Mouse (Mus musculus) kidney, postnatal 0 days (tissue): ENCODE data around the gene Shisal1. TPM values are rescaled to one million over a fixed set of nuclear protein-coding genes. Genes with fewer than 3 reads are reported as not detected.

Experiments
- ATAC-seq: fragments of 200-750 bp; cut with Nextera tagmentation; replicated peaks from 2 replicates; pipeline ENCODE4 v1.8.0; 2017; ENCODE audit warnings: low read depth, moderate number of reproducible peaks, moderate TSS enrichment, moderate library complexity; ENCODE audit not compliant: low FRiP score
- DNase-seq: peaks from one replicate; pipeline ENCODE4 v3.0.0-alpha.2; 2016; ENCODE audit warnings: low spot score
- H3K27ac ChIP-seq: fragments of 300-500 bp; sonication (generic); 2 replicates; pipeline ENCODE4 v1.5.1; 2014; ENCODE audit warnings: mild to moderate bottlenecking
- H3K27me3 ChIP-seq: fragments of 300-500 bp; sonication (generic); 2 replicates; pipeline ENCODE4 v1.6.1; 2014; ENCODE audit warnings: low read length, mixed read lengths; ENCODE audit not compliant: insufficient read depth
- H3K36me3 ChIP-seq: fragments of 300-500 bp; sonication (generic); 2 replicates; pipeline ENCODE4 v1.6.1; 2014; ENCODE audit warnings: low read length, mixed read lengths; ENCODE audit not compliant: insufficient read depth
- H3K4me1 ChIP-seq: fragments of 300-500 bp; sonication (generic); replicated peaks from 2 replicates; pipeline ENCODE4 v1.6.1; 2014; ENCODE audit warnings: antibody characterized with exemption, low read length, mixed read lengths; ENCODE audit not compliant: insufficient read depth
- H3K4me2 ChIP-seq: fragments of 300-500 bp; sonication (generic); 2 replicates; pipeline ENCODE4 v1.6.1; 2014; ENCODE audit warnings: mild to moderate bottlenecking, low read length, moderate library complexity, mixed read lengths
- H3K4me3 ChIP-seq: fragments of 300-500 bp; sonication (generic); replicated peaks from 2 replicates; pipeline ENCODE4 v1.5.1; 2014; ENCODE audit warnings: low read depth, low read length
- H3K9ac ChIP-seq: fragments of 300-500 bp; sonication (generic); 2 replicates; pipeline ENCODE4 v1.6.1; 2014; ENCODE audit warnings: low read depth, low read length
- H3K9me3 ChIP-seq: fragments of 300-500 bp; sonication (generic); replicated peaks from 2 replicates; pipeline ENCODE4 v1.6.1; 2016; ENCODE audit warnings: low read length, inconsistent platforms, mixed read lengths
- CTCF ChIP-seq: IDR thresholded peaks from 2 replicates; pipeline ENCODE4 v1.5.1; 2016; ENCODE audit warnings: antibody characterized with exemption, low read depth, mild to moderate bottlenecking, moderate library complexity
- WGBS: fragments of 180-500 bp; shearing (Covaris S2); extraction: QIAGEN DNeasy Blood & Tissue Kit; methylation state at CpG from one replicate; pipeline ENCODE4 v1.1.7; 2014; 5-methylcytosine and 5-hydroxymethylcytosine counted together
- polyA plus RNA-seq: library from polyadenylated mRNA; unstranded; fragments of >200 nt; fragmentation: Nextera tagmentation; extraction: Ambion mirVana; gene quantifications from 2 replicates; pipeline ENCODE4 v1.2.1, GENCODE M21; 2015

The Shisal1 gene
- polyA plus RNA-seq, 1 experiment from 2014 or later = 2.1 TPM

GRCm38 (mm10) chr15:84414040-84414848, 32.7 kb downstream of the Shisal1 start:
- H3K9me3 ChIP-seq = no peaks in the 10 kb centered on the region
- ATAC-seq = no peak
- no peak for DNase-seq
- H3K36me3 ChIP-seq = no peaks in the 10 kb centered on the region
- H3K4me1 ChIP-seq = no peaks in the 10 kb centered on the region; the same call in 1 of the 2 replicates
- H3K27me3 ChIP-seq = no peaks in the 10 kb centered on the region
- H3K4me2 ChIP-seq = no peak overlapping the region
- 65% methylated on average over 9 of the region's 9 CpGs for WGBS
- H3K9ac ChIP-seq = no peak overlapping the region
- no peak for TF ChIP-seq CTCF
- no peak overlapping the region for H3K4me3 ChIP-seq
- no peak overlapping the region for H3K27ac ChIP-seq

GRCm38 (mm10) chr15:84412409-84412808, 34.5 kb downstream of the Shisal1 start:
- WGBS = 24% methylated on average over 6 of the region's 6 CpGs
- ATAC-seq = 0 out of 2 replicates have a peak, but pooled peaks have one; percentile 51
- no peak for TF ChIP-seq CTCF
- Histone ChIP-seq H3K9me3 (no peaks in the 10 kb centered on the region), H3K27me3 (no peaks in the 10 kb centered on the region), H3K4me1 (no peaks in the 10 kb centered on the region; the same call in 1 of the 2 replicates), H3K4me2 (no peak overlapping the region), H3K4me3 (no peak overlapping the region), H3K36me3 (no peaks in the 10 kb centered on the region), H3K9ac (no peak overlapping the region), H3K27ac (no peak overlapping the region)
- peak; percentile 46 for DNase-seq

GRCm38 (mm10) chr15:84410052-84410451, 36.8 kb downstream of the Shisal1 start:
- Histone ChIP-seq H3K9me3 (no peaks in the 10 kb centered on the region), H3K4me2 (no peak overlapping the region), H3K27me3 (no peaks in the 10 kb centered on the region), H3K9ac (no peak overlapping the region), H3K4me1 (no peaks in the 10 kb centered on the region; the same call in 1 of the 2 replicates), H3K4me3 (no peak overlapping the region), H3K27ac (no peak overlapping the region), H3K36me3 (no peaks in the 10 kb centered on the region)
- no peak for DNase-seq
- 81% methylated on average over 8 of the region's 8 CpGs for WGBS
- TF ChIP-seq CTCF = no peak
- no peak for ATAC-seq

- WGBS = 68% methylated on average over 3 of the region's 3 CpGs
- Histone ChIP-seq H3K36me3 (no peaks in the 10 kb centered on the region), H3K27me3 (no peaks in the 10 kb centered on the region), H3K9ac (no peak overlapping the region), H3K4me2 (no peak overlapping the region), H3K27ac (no peak overlapping the region), H3K4me1 (no peaks in the 10 kb centered on the region; the same call in 1 of the 2 replicates), H3K9me3 (no peaks in the 10 kb centered on the region), H3K4me3 (no peak overlapping the region)
- ATAC-seq (no peak), DNase-seq (no peak)
- TF ChIP-seq CTCF = no peak
Observed at GRCm38 (mm10) chr15:84408576-84408975, 38.3 kb downstream of the Shisal1 start.

GRCm38 (mm10) chr15:84405759-84406158, 41.1 kb downstream of the Shisal1 start:
- no peaks in the 10 kb centered on the region for H3K9me3 ChIP-seq
- no peak overlapping the region for H3K4me2 ChIP-seq
- H3K36me3 ChIP-seq = no peaks in the 10 kb centered on the region
- no peak overlapping the region for H3K4me3 ChIP-seq
- no peak for ATAC-seq
- no peak overlapping the region for H3K9ac ChIP-seq
- no peaks in the 10 kb centered on the region for H3K27me3 ChIP-seq
- DNase-seq = no peak
- H3K27ac ChIP-seq = no peak overlapping the region
- H3K4me1 ChIP-seq = peaks cover 1% of the 10 kb centered on the region; the same call in 1 of the 2 replicates
- TF ChIP-seq CTCF = no peak
- 85% methylated on average over 3 of the region's 3 CpGs for WGBS

GRCm38 (mm10) chr15:84403454-84404113, 43.3 kb downstream of the Shisal1 start:
- Histone ChIP-seq H3K4me1 (peaks cover 7% of the 10 kb centered on the region; the same call in 1 of the 2 replicates), H3K9me3 (no peaks in the 10 kb centered on the region), H3K4me3 (no peak overlapping the region), H3K36me3 (no peaks in the 10 kb centered on the region), H3K4me2 (no peak overlapping the region), H3K27ac (no peak overlapping the region), H3K27me3 (no peaks in the 10 kb centered on the region), H3K9ac (no peak overlapping the region)
- no peak for TF ChIP-seq CTCF
- ATAC-seq (no peak), DNase-seq (no peak)
- WGBS = 64% methylated on average over 10 of the region's 10 CpGs
